Mouse (Mus musculus): ENCODE data around the gene Ccdc137. TPM values are rescaled to one million over a fixed set of nuclear protein-coding genes. Genes with fewer than 3 reads are reported as not detected.

Gene Ccdc137
- polyA plus RNA-seq, 1 experiment from 2014 or later, result 31.3 TPM

DNA sequence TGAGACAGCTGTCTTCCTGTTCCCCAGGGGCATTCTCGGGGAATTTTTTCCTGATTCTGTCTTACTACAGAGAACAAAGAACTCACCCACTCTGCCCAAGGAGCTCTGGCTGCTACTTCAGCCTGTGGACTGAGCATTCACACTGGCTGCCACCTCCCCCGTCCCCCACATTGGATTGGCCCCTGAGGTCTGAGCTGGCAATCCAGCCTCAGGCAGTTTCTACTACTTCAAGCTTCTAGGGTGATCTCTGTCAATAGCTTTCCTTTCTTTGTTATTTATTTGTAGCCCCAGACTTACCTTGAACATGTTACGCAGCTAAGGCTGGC lies 34.9 kb downstream of the Ccdc137 start:
- no peak for ATAC-seq
- Histone ChIP-seq H3K36me3 (ENCODE audit: control insufficient read depth, insufficient read depth, low read length) (peaks cover 13% of the 10 kb centered on the region), H3K9me3 (ENCODE audit: control insufficient read depth, low read length) (no peaks in the 10 kb centered on the region), H3K4me1 (ENCODE audit: control insufficient read depth, insufficient read depth, low read length) (peaks cover 40% of the 10 kb centered on the region), H3K4me2 (ENCODE audit: low read depth, low read length) (peak overlapping the region; percentile 84), H3K9ac (ENCODE audit: low read depth, low read length) (peak overlapping the region; percentile 89), H3K27me3 (replicated peaks; ENCODE audit: control insufficient read depth, insufficient read depth, low read length) (no peaks in the 10 kb centered on the region), H3K4me3 (ENCODE audit: low read length) (peak overlapping the region; percentile 95), H3K27ac (ENCODE audit: low read length) (peak overlapping the region; percentile 92)
- 24% methylated on average over 3 of the region's 3 CpGs for WGBS

DNA sequence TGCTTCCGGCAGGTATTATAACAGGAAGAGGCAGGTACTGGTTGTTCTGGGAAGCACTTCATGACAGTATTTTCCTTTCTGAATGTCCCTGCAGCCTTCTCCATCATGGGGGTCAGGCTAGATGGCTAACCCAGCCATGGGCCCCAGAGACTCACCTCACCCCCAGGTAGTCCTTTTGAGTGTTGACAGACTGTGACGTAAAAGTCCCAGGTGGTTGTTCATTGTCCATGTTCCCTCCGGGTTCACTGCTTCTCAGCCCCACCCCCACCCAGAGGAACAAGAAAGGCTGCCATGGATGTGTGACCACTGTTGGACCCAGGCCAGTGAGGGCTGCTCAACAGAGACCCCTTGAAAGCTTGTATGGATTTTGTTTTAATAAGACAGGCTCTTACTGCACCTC lies 35.4 kb downstream of the Ccdc137 start:
- H3K4me1 ChIP-seq (ENCODE audit: control insufficient read depth, insufficient read depth, low read length), result peaks cover 40% of the 10 kb centered on the region
- H3K27ac ChIP-seq (ENCODE audit: low read length), result peak overlapping the region; percentile 92
- H3K4me3 ChIP-seq (ENCODE audit: low read length), result peak overlapping the region; percentile 95
- no peak for ATAC-seq
- WGBS, result 37% methylated on average over 3 of the region's 3 CpGs
- H3K4me2 ChIP-seq (ENCODE audit: low read depth, low read length), result peak overlapping the region; percentile 84
- no peaks in the 10 kb centered on the region for H3K9me3 ChIP-seq (ENCODE audit: control insufficient read depth, low read length)
- peaks cover 11% of the 10 kb centered on the region for H3K36me3 ChIP-seq (ENCODE audit: control insufficient read depth, insufficient read depth, low read length)
- peak overlapping the region; percentile 89 for H3K9ac ChIP-seq (ENCODE audit: low read depth, low read length)
- no peaks in the 10 kb centered on the region for H3K27me3 ChIP-seq (replicated peaks; ENCODE audit: control insufficient read depth, insufficient read depth, low read length)

- H3K9ac ChIP-seq (ENCODE audit: low read depth, low read length), result peak overlapping the region; percentile 44; the same call in 1 of the 2 replicates
- H3K4me1 ChIP-seq (ENCODE audit: control insufficient read depth, insufficient read depth, low read length), result peaks cover 36% of the 10 kb centered on the region
Observed at GRCm38 (mm10) chr11:120493911-120494310, 36.0 kb downstream of the Ccdc137 start.

DNA sequence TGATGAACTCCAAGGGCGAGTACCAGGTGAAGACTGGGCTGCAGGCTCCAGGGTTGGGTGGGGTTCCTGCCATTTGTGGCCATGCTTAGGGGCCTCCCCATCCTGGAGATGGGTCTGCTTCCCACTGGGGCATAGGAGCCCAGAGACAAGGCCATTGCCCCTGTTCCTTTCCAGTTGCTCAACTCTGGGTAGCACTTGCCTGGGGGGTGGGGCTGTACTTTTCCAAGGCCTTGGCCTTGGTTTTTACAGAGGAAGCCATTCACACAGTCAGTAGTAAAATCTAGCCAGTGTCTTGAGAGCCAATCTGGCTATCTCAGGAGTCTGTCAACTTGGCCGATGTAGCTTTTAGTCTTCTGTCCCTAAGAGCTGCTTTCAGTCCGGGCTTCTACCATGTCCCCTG lies 39.5 kb downstream of the Ccdc137 start:
- Histone ChIP-seq H3K9me3 (ENCODE audit: control insufficient read depth, low read length) (no peaks in the 10 kb centered on the region), H3K4me1 (ENCODE audit: control insufficient read depth, insufficient read depth, low read length) (peaks cover 32% of the 10 kb centered on the region), H3K4me3 (ENCODE audit: low read length) (no peak overlapping the region), H3K27me3 (replicated peaks; ENCODE audit: control insufficient read depth, insufficient read depth, low read length) (no peaks in the 10 kb centered on the region), H3K27ac (ENCODE audit: low read length) (no peak overlapping the region), H3K36me3 (ENCODE audit: control insufficient read depth, insufficient read depth, low read length) (peaks cover 10% of the 10 kb centered on the region), H3K4me2 (ENCODE audit: low read depth, low read length) (no peak overlapping the region), H3K9ac (ENCODE audit: low read depth, low read length) (no peak overlapping the region)
- ATAC-seq, result no peak
- 95% methylated on average over 3 of the region's 3 CpGs for WGBS

More at GRCm38 (mm10) chr11:120493911-120494310, 36.0 kb downstream of the Ccdc137 start:
- peaks cover 11% of the 10 kb centered on the region for H3K36me3 ChIP-seq (ENCODE audit: control insufficient read depth, insufficient read depth, low read length)
- H3K4me2 ChIP-seq (ENCODE audit: low read depth, low read length), result peak overlapping the region; percentile 84; the same call in 1 of the 2 replicates
- no peak overlapping the region for H3K27ac ChIP-seq (ENCODE audit: low read length)
- no peak overlapping the region; the same call in 1 of the 2 replicates for H3K4me3 ChIP-seq (ENCODE audit: low read length)
- no peaks in the 10 kb centered on the region for H3K27me3 ChIP-seq (replicated peaks; ENCODE audit: control insufficient read depth, insufficient read depth, low read length)
- no peaks in the 10 kb centered on the region for H3K9me3 ChIP-seq (ENCODE audit: control insufficient read depth, low read length)
- WGBS, result 85% methylated on average over 3 of the region's 3 CpGs
- no peak for ATAC-seq

GRCm38 (mm10) chr11:120498226-120498625 lies 40.3 kb downstream of the Ccdc137 start:
- WGBS, result 90% methylated on average over 12 of the region's 12 CpGs
- H3K4me3 ChIP-seq (ENCODE audit: low read length), result no peak overlapping the region
- no peak overlapping the region for H3K27ac ChIP-seq (ENCODE audit: low read length)
- H3K9ac ChIP-seq (ENCODE audit: low read depth, low read length), result no peak overlapping the region
- ATAC-seq, result no peak
- H3K36me3 ChIP-seq (ENCODE audit: control insufficient read depth, insufficient read depth, low read length), result peaks cover 10% of the 10 kb centered on the region
- H3K9me3 ChIP-seq (ENCODE audit: control insufficient read depth, low read length), result no peaks in the 10 kb centered on the region
- H3K27me3 ChIP-seq (replicated peaks; ENCODE audit: control insufficient read depth, insufficient read depth, low read length), result no peaks in the 10 kb centered on the region
- no peak overlapping the region for H3K4me2 ChIP-seq (ENCODE audit: low read depth, low read length)
- peaks cover 26% of the 10 kb centered on the region for H3K4me1 ChIP-seq (ENCODE audit: control insufficient read depth, insufficient read depth, low read length)

DNA sequence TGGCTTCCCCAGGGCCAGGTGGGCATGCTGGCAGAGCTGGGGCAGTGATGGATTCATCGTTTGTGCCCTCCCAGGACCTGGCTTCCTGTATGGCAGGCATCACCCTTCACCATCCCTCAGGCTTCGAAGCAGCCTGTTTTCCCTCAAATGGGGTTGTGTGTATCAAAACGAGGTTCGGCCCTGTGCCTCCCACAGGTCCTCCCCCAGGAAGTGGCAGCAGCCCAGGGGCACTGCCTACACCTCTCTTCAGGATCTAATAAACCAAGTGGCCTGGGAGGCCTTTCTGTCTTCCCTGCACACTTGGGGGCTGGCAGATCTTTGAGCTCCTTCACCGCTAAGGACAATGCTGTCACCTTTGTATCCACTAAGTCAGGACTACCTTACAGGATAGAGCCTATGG lies 41.0 kb downstream of the Ccdc137 start:
- H3K9ac ChIP-seq (ENCODE audit: low read depth, low read length), result no peak overlapping the region
- no peak for ATAC-seq
- peaks cover 20% of the 10 kb centered on the region for H3K4me1 ChIP-seq (ENCODE audit: control insufficient read depth, insufficient read depth, low read length)
- peaks cover 10% of the 10 kb centered on the region for H3K36me3 ChIP-seq (ENCODE audit: control insufficient read depth, insufficient read depth, low read length)
- H3K9me3 ChIP-seq (ENCODE audit: control insufficient read depth, low read length), result no peaks in the 10 kb centered on the region
- H3K27ac ChIP-seq (ENCODE audit: low read length), result no peak overlapping the region
- no peaks in the 10 kb centered on the region for H3K27me3 ChIP-seq (replicated peaks; ENCODE audit: control insufficient read depth, insufficient read depth, low read length)
- no peak overlapping the region for H3K4me2 ChIP-seq (ENCODE audit: low read depth, low read length)
- no peak overlapping the region for H3K4me3 ChIP-seq (ENCODE audit: low read length)
- 79% methylated on average over 5 of the region's 5 CpGs for WGBS

DNA sequence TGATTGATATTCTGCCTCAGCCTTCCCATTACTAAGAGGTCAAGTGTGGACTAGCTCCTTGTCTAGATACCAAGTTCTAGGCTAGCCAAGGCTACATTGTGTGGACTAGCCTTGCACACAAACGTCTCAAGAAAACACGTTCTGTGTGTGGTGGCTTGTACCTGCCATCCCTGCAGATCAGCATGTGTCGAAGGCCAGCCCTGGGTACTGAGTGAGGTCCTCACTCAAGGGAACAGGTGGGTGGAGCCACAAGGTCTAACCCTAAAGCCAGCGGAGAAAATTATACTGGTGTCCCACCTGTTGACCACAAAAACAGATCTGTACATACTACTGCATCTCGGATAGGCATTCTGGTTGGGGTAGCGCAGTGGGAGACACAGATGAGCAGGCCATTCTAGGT lies 42.0 kb downstream of the Ccdc137 start:
- Histone ChIP-seq H3K4me1 (ENCODE audit: control insufficient read depth, insufficient read depth, low read length) (peaks cover 17% of the 10 kb centered on the region), H3K4me3 (ENCODE audit: low read length) (no peak overlapping the region), H3K9me3 (ENCODE audit: control insufficient read depth, low read length) (no peaks in the 10 kb centered on the region), H3K9ac (ENCODE audit: low read depth, low read length) (no peak overlapping the region), H3K36me3 (ENCODE audit: control insufficient read depth, insufficient read depth, low read length) (peaks cover 10% of the 10 kb centered on the region), H3K27ac (ENCODE audit: low read length) (peak overlapping the region; percentile 64), H3K27me3 (replicated peaks; ENCODE audit: control insufficient read depth, insufficient read depth, low read length) (no peaks in the 10 kb centered on the region), H3K4me2 (ENCODE audit: low read depth, low read length) (no peak overlapping the region)
- ATAC-seq, result peak; percentile 25; the same call in 1 of the 2 replicates
- 73% methylated on average over 6 of the region's 6 CpGs for WGBS

- Histone ChIP-seq H3K27ac (ENCODE audit: low read length) (peak overlapping the region; percentile 64), H3K9me3 (ENCODE audit: control insufficient read depth, low read length) (no peaks in the 10 kb centered on the region), H3K4me2 (ENCODE audit: low read depth, low read length) (peak overlapping the region; percentile 9; the same call in 1 of the 2 replicates), H3K4me3 (ENCODE audit: low read length) (no peak overlapping the region), H3K4me1 (ENCODE audit: control insufficient read depth, insufficient read depth, low read length) (peaks cover 17% of the 10 kb centered on the region), H3K27me3 (replicated peaks; ENCODE audit: control insufficient read depth, insufficient read depth, low read length) (no peaks in the 10 kb centered on the region), H3K36me3 (ENCODE audit: control insufficient read depth, insufficient read depth, low read length) (peaks cover 10% of the 10 kb centered on the region), H3K9ac (ENCODE audit: low read depth, low read length) (peak overlapping the region; percentile 48; the same call in 1 of the 2 replicates)
- ATAC-seq, result peak; percentile 89
- WGBS, result 15% methylated on average over 3 of the region's 3 CpGs
Observed at GRCm38 (mm10) chr11:120500357-120500756, 42.4 kb downstream of the Ccdc137 start.

GRCm38 (mm10) chr11:120501018-120501417 lies 43.1 kb downstream of the Ccdc137 start:
- Histone ChIP-seq H3K4me1 (ENCODE audit: control insufficient read depth, insufficient read depth, low read length) (peaks cover 21% of the 10 kb centered on the region), H3K4me3 (ENCODE audit: low read length) (no peak overlapping the region), H3K36me3 (ENCODE audit: control insufficient read depth, insufficient read depth, low read length) (peaks cover 10% of the 10 kb centered on the region), H3K9me3 (ENCODE audit: control insufficient read depth, low read length) (no peaks in the 10 kb centered on the region), H3K27me3 (replicated peaks; ENCODE audit: control insufficient read depth, insufficient read depth, low read length) (no peaks in the 10 kb centered on the region), H3K27ac (ENCODE audit: low read length) (peak overlapping the region; percentile 64; the same call in 1 of the 2 replicates), H3K9ac (ENCODE audit: low read depth, low read length) (0 out of 2 replicates have a peak overlapping the region, but pooled peaks have one; percentile 48), H3K4me2 (ENCODE audit: low read depth, low read length) (no peak overlapping the region)
- WGBS, result 56% methylated on average over 6 of the region's 6 CpGs
- ATAC-seq, result peak; percentile 3; the same call in 1 of the 2 replicates

GRCm38 (mm10) chr11:120501701-120502100 lies 43.8 kb downstream of the Ccdc137 start:
- H3K27me3 ChIP-seq (replicated peaks; ENCODE audit: control insufficient read depth, insufficient read depth, low read length), result no peaks in the 10 kb centered on the region
- no peak overlapping the region for H3K9ac ChIP-seq (ENCODE audit: low read depth, low read length)
- no peak overlapping the region for H3K4me3 ChIP-seq (ENCODE audit: low read length)
- peaks cover 9% of the 10 kb centered on the region for H3K36me3 ChIP-seq (ENCODE audit: control insufficient read depth, insufficient read depth, low read length)
- no peak overlapping the region for H3K4me2 ChIP-seq (ENCODE audit: low read depth, low read length)
- no peak for ATAC-seq
- WGBS, result 78% methylated on average over 4 of the region's 4 CpGs
- H3K9me3 ChIP-seq (ENCODE audit: control insufficient read depth, low read length), result no peaks in the 10 kb centered on the region
- H3K4me1 ChIP-seq (ENCODE audit: control insufficient read depth, insufficient read depth, low read length), result peaks cover 21% of the 10 kb centered on the region
- no peak overlapping the region for H3K27ac ChIP-seq (ENCODE audit: low read length)

Measured in intestine, embryonic 16.5 days (tissue).